Mouse (Mus musculus) brain, adult 2 months (tissue): ENCODE data around the gene Casp14.
"Not testable (repeated sequence)": the region's sequence is repeated elsewhere in the genome, so short reads cannot be mapped to it uniquely, and the experiment has no call there.

Experiments used
- DNase-seq: peaks from one replicate; pipeline ENCODE4 v3.0.0; 2011; ENCODE audit warnings: low read depth, low spot score

Gene Casp14

DNA sequence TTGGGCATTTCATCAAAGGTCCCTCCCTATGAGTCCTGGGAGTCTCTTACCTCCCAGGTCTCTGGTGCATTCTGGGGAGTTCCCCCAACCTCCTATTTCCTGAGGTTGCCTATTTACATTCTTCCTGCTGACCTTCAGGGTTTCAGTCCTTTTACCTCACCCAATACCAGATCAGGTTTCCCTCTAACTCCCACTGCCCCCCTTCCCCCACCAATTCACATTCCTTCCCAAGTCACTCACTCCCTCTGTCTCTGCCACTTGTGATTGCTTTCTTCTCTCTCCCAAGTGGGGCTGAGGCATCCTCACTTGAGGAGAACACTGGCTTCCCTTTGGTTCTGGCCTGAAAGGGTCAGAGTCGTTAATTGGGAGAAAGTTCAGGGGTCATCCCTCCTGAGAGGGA, 48.0 kb downstream of the Casp14 start:
- not testable (repeated sequence) for DNase-seq

DNA sequence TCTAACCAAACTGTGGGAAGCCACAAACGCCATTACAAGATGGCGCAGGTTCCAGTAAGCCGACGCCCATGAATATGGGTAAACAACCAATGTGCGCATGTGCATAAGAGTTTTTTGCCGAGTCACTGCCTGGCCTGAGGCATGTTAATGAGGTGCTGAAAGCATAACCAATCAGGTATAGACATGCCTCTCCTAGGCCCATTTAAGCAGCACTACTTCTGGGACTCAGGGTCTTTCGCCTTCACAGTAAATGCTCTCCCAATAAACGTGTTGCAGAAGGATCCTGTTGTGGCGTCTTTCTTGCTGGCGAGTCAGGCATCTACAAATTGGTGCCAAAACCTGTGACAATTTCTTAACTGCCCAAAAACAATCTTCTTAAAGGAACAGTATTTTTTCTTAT, 51.4 kb downstream of the Casp14 start:
- not testable (repeated sequence) for DNase-seq

DNA sequence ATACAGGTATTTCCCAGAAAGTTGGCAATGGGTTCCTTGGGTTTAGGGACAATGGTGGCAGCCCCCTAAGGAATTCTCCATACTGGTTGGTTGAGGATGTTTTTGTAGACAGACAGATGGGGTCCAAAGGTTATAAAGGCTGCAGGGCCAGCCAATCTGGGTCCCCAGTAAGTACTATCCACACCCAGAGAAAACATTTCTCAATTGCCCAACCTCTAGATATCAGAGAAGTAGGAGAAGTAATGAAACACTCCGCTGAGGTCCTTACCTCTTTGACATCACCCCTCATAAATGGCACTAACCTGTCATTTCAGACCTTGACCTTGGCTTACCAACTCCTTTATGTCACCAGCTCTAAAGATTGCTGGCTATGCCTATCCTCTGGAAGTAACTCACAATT, 53.5 kb downstream of the Casp14 start:
- DNase-seq = no peak
